Mouse (Mus musculus) heart, postnatal 4 days (tissue): ENCODE results near the gene Ablim2. TPM values are rescaled to one million over a fixed set of nuclear protein-coding genes. Genes with fewer than 3 reads are reported as not detected.

Experiments used
- DNase-seq: peaks from one replicate; pipeline ENCODE4 v3.0.0; 2021
- total RNA-seq, 2 experiments: library from RNA; stranded (reverse); gene quantifications; 2 replicates each; pipeline ENCODE4 v1.2.3; 2021

Ablim2 gene
- total RNA-seq, 2 experiments from 2014 or later = 10.8 to 11.7 TPM

GRCm38 (mm10) chr5:35770891-35771663, 13.4 kb downstream of the Ablim2 start:
- peak; percentile 74 for DNase-seq

GRCm38 (mm10) chr5:35773274-35774136, 15.8 kb downstream of the Ablim2 start:
- DNase-seq = peak; percentile 67

GRCm38 (mm10) chr5:35774137-35774424, 16.4 kb downstream of the Ablim2 start:
- no peak for DNase-seq

- no peak for DNase-seq
Measured at GRCm38 (mm10) chr5:35781116-35781515, 23.4 kb downstream of the Ablim2 start.

GRCm38 (mm10) chr5:35782648-35783180, 25.0 kb downstream of the Ablim2 start:
- no peak for DNase-seq

- DNase-seq = no peak
Measured at GRCm38 (mm10) chr5:35785853-35786252, 28.2 kb downstream of the Ablim2 start.

- DNase-seq = no peak
Measured at GRCm38 (mm10) chr5:35787847-35788246, 30.2 kb downstream of the Ablim2 start.

- DNase-seq = no peak
Measured at GRCm38 (mm10) chr5:35788719-35789118, 31.0 kb downstream of the Ablim2 start.

- no peak for DNase-seq
Measured at GRCm38 (mm10) chr5:35789697-35790096, 32.0 kb downstream of the Ablim2 start.

GRCm38 (mm10) chr5:35790387-35791065, 32.8 kb downstream of the Ablim2 start:
- no peak for DNase-seq

GRCm38 (mm10) chr5:35793971-35794370, 36.3 kb downstream of the Ablim2 start:
- DNase-seq = no peak

- no peak for DNase-seq
Measured at GRCm38 (mm10) chr5:35794942-35795341, 37.3 kb downstream of the Ablim2 start.

GRCm38 (mm10) chr5:35795481-35796048, 37.9 kb downstream of the Ablim2 start:
- peak; percentile 82 for DNase-seq

GRCm38 (mm10) chr5:35796136-35796535, 38.5 kb downstream of the Ablim2 start:
- DNase-seq = no peak

- DNase-seq = no peak
Measured at GRCm38 (mm10) chr5:35799090-35799489, 41.4 kb downstream of the Ablim2 start.

- no peak for DNase-seq
Measured at GRCm38 (mm10) chr5:35803416-35803815, 45.7 kb downstream of the Ablim2 start.

GRCm38 (mm10) chr5:35804685-35805084, 47.0 kb downstream of the Ablim2 start:
- no peak for DNase-seq

GRCm38 (mm10) chr5:35805209-35805608, 47.5 kb downstream of the Ablim2 start:
- DNase-seq = no peak

GRCm38 (mm10) chr5:35807018-35807417, 49.3 kb downstream of the Ablim2 start:
- no peak for DNase-seq

- DNase-seq = no peak
Measured at GRCm38 (mm10) chr5:35810526-35810925, 52.8 kb downstream of the Ablim2 start.

GRCm38 (mm10) chr5:35811639-35812295, 54.1 kb downstream of the Ablim2 start:
- DNase-seq = peak; percentile 49
